Mouse (Mus musculus): ENCODE measurements around the gene Ptpn5.

DNA sequence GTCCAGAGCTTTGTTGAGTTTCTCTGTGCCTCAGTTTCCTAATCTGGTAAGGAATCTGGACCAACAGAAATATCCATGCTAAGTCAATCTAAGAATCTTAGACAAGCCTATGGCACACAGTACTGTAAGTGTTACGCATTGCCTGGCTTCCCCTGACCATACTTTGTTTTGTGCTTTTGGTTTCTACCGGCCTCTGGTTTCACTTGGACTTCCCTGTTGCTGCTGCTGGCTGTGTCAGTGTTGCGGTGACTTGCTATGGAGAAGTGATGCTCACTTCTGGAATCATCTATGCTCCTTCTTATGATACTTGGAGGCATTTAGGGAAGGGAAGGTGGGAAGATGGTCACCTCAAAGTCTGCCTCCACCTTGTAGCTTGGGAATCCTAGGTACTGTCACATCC is 11.5 kb downstream of the Ptpn5 start:
- no peak for TF ChIP-seq CTCF (conservative IDR thresholded peaks at IDR 0.05; ENCODE audit: low read length)
- no peak for TF ChIP-seq POU5F1 (IDR thresholded peaks at IDR 0.05; ENCODE audit: borderline replicate concordance, low read length)

Data from E14TG2a.4 (cell line).